8 mouse cellular contexts compared by ENCODE assay signal in genomic region chr9:118831080-118831479, GRCm38 (mm10).
A peak's percentile ranks its signal among the peaks of the same experiment; 100 is the strongest.
DNase-seq lines count a peak whose midpoint lies in the region; ATAC-seq lines count a peak whose summit lies in the region.

No protein-coding gene starts in this region.

- no peaks in the 10 kb centered on the region for H3K9me3 ChIP-seq in heart, embryonic 13.5 days

- H3K4me3 ChIP-seq in heart, embryonic 13.5 days, result no peak overlapping the region

- H3K4me1 ChIP-seq in heart, embryonic 13.5 days, result peaks cover 34% of the 10 kb centered on the region

- 26% methylated on average over 11 of the region's 11 CpGs for WGBS in heart, embryonic 13.5 days

- H3K4me2 ChIP-seq in heart, embryonic 13.5 days, result no peak overlapping the region

- H3K36me3 ChIP-seq in heart, embryonic 13.5 days, result peaks cover 28% of the 10 kb centered on the region

- no peak for ATAC-seq in heart, embryonic 13.5 days (ENCODE audit: extremely low read depth, insufficient number of reproducible peaks, low FRiP score, low TSS enrichment)

- intact Hi-C loops in left cerebral cortex, postnatal 4 days (cut with DNase I), result no loop called here

- peak overlapping the region; percentile 2; the same call in 1 of the 2 replicates for H3K9ac ChIP-seq in heart, embryonic 13.5 days

- H3K27me3 ChIP-seq in heart, embryonic 13.5 days (replicated peaks), result peaks cover 30% of the 10 kb centered on the region

- DNase-seq in left cerebral cortex, postnatal 4 days, result peak; percentile 85
- no peak for DNase-seq in left cerebral cortex, adult 11 months (ENCODE audit: low spot score)
- DNase-seq in forelimb bud, embryonic 11.5 days (ENCODE audit: low read depth, low spot score), result peak; percentile 16
- DNase-seq in kidney, postnatal 4 days, result peak; percentile 76 to 84
- DNase-seq in spleen, postnatal 14 days (ENCODE audit: low spot score in 2 of 2), result no peak
- no peak for DNase-seq in spleen, adult 12 weeks (ENCODE audit: low spot score)
- DNase-seq in embryo, embryonic 10.5 days (ENCODE audit: low spot score), result no peak

- H3K27ac ChIP-seq in heart, embryonic 13.5 days (replicated peaks), result peak overlapping the region; percentile 75

Comparison
In these comparisons a context has a peak if more than half of its experiments do, and no peak if none do; other contexts are left out.
1. DNase-seq: peak in left cerebral cortex, postnatal 4 days (single experiment), forelimb bud, embryonic 11.5 days (single experiment) and kidney, postnatal 4 days (2 of 2); none in left cerebral cortex, adult 11 months (single experiment), spleen, postnatal 14 days (0 of 2), spleen, adult 12 weeks (single experiment) and embryo, embryonic 10.5 days (single experiment).